23 mouse cellular contexts compared by ENCODE assay signal in genomic region chr2:160891697-160892096, GRCm38 (mm10). TPM values are rescaled to one million over a fixed set of nuclear protein-coding genes. Genes with fewer than 3 reads are reported as not detected.
DNase-seq lines count a peak whose midpoint lies in the region; ATAC-seq and TF ChIP-seq lines count a peak whose summit lies in the region.
"Had no signal": no experiment of that assay in that cellular context is flagged by ENCODE, and none has a peak within 500 bp of the region (broad histone marks: within the 10 kb centered on the region; RNA-seq: fewer than 3 reads in every experiment).

No protein-coding gene starts in this region.

- H3K4me3 ChIP-seq in intestine, postnatal 0 days (ENCODE audit: low read depth, low read length) = no peak overlapping the region
- no peak overlapping the region for H3K4me3 ChIP-seq in intestine, embryonic 16.5 days (ENCODE audit: low read length)
- no peak overlapping the region for H3K4me3 ChIP-seq in stomach, postnatal 0 days (ENCODE audit: low read depth, low read length)
- H3K4me3 ChIP-seq: embryonic facial prominence, embryonic 13.5 days; forebrain, embryonic 13.5 days; heart, adult 2 months; heart, embryonic 15.5 days; hindbrain, embryonic 13.5 days had no signal

- no peak overlapping the region for H3K4me2 ChIP-seq in intestine, postnatal 0 days (replicated peaks; ENCODE audit: low read depth)
- no peak overlapping the region for H3K4me2 ChIP-seq in intestine, embryonic 16.5 days (ENCODE audit: low read depth, low read length)
- no peak overlapping the region for H3K4me2 ChIP-seq in stomach, postnatal 0 days (replicated peaks; ENCODE audit: low read depth)
- H3K4me2 ChIP-seq: embryonic facial prominence, embryonic 13.5 days; forebrain, embryonic 13.5 days; heart, embryonic 11.5 days; heart, embryonic 15.5 days; hindbrain, embryonic 13.5 days had no signal

- no peaks in the 10 kb centered on the region for H3K9me3 ChIP-seq in intestine, postnatal 0 days (ENCODE audit: control insufficient read depth)
- no peaks in the 10 kb centered on the region for H3K9me3 ChIP-seq in intestine, embryonic 16.5 days (ENCODE audit: control insufficient read depth, low read length)
- no peaks in the 10 kb centered on the region for H3K9me3 ChIP-seq in stomach, postnatal 0 days (ENCODE audit: control insufficient read depth, low read length)
- H3K9me3 ChIP-seq: embryonic facial prominence, embryonic 13.5 days; forebrain, embryonic 13.5 days; G1E; heart, embryonic 15.5 days; hindbrain, embryonic 13.5 days had no signal

- H3K9ac ChIP-seq in intestine, postnatal 0 days (ENCODE audit: low read depth, low read length) = no peak overlapping the region
- no peak overlapping the region for H3K9ac ChIP-seq in intestine, embryonic 16.5 days (ENCODE audit: low read depth, low read length)
- no peak overlapping the region for H3K9ac ChIP-seq in stomach, postnatal 0 days (ENCODE audit: low read length)
- H3K9ac ChIP-seq: embryonic facial prominence, embryonic 13.5 days; forebrain, embryonic 13.5 days; forebrain, postnatal 0 days; heart, embryonic 15.5 days; hindbrain, embryonic 13.5 days had no signal

- peak; percentile 9; the same call in 1 of the 2 replicates for ATAC-seq in intestine, postnatal 0 days
- ATAC-seq in intestine, embryonic 16.5 days = no peak
- peak; percentile 43 for ATAC-seq in stomach, postnatal 0 days (ENCODE audit: low FRiP score, low TSS enrichment)
- ATAC-seq in megakaryocyte progenitor cell, adult 5-6 weeks (replicated peaks; ENCODE audit: poor library complexity) = no peak
- ATAC-seq: CD4-positive, CD25-positive, alpha-beta regulatory T cell, adult 4 months; forebrain, embryonic 13.5 days; forebrain, postnatal 0 days; hindbrain, postnatal 0 days had no signal

- TF ChIP-seq CTCF in intestine, postnatal 0 days (IDR thresholded peaks at IDR 0.05; ENCODE audit: low read depth) = no peak
- no peak for TF ChIP-seq CTCF in stomach, postnatal 0 days (IDR thresholded peaks at IDR 0.05; ENCODE audit: low read depth)

- WGBS in intestine, postnatal 0 days = 66% methylated on average over 9 of the region's 9 CpGs
- WGBS in intestine, embryonic 16.5 days = 74% methylated on average over 9 of the region's 9 CpGs
- 68% methylated on average over 9 of the region's 9 CpGs for WGBS in stomach, postnatal 0 days

- no peak overlapping the region for H3K27ac ChIP-seq in intestine, postnatal 0 days (ENCODE audit: low read depth, low read length)
- H3K27ac ChIP-seq in intestine, embryonic 16.5 days (ENCODE audit: low read length) = no peak overlapping the region
- peak overlapping the region; percentile 70 for H3K27ac ChIP-seq in stomach, postnatal 0 days (replicated peaks)
- H3K27ac ChIP-seq: embryonic facial prominence, embryonic 13.5 days; forebrain, embryonic 13.5 days; heart, adult 2 months; heart, embryonic 15.5 days; hindbrain, embryonic 13.5 days; hindbrain, postnatal 0 days had no signal

- no peak for TF ChIP-seq EP300 in stomach, postnatal 0 days (optimal IDR thresholded peaks at IDR 0.05)

- H3K27me3 ChIP-seq in intestine, postnatal 0 days (replicated peaks; ENCODE audit: control insufficient read depth, insufficient read depth, low read length) = no peaks in the 10 kb centered on the region
- H3K27me3 ChIP-seq in intestine, embryonic 16.5 days (replicated peaks; ENCODE audit: control insufficient read depth, insufficient read depth, low read length) = no peaks in the 10 kb centered on the region
- no peaks in the 10 kb centered on the region for H3K27me3 ChIP-seq in stomach, postnatal 0 days (ENCODE audit: control insufficient read depth, insufficient read depth, low read length)
- H3K27me3 ChIP-seq: heart, embryonic 15.5 days had no signal

- peak; percentile 52 for DNase-seq in adrenal gland, postnatal 14 days
- DNase-seq in gonadal fat pad, adult 2 months (ENCODE audit: low read depth) = peak; percentile 68
- DNase-seq in stomach, postnatal 0 days (ENCODE audit: low spot score) = no peak
- no peak for DNase-seq in cerebellum, adult 18-20 months
- DNase-seq: cerebellum, adult 11 months; cerebellum, adult 9-10 months; cerebellum, postnatal 25 days; forebrain, postnatal 0 days; heart, adult 2 months; heart, postnatal 14 days; kidney, adult 2 months had no signal

- H3K4me1 ChIP-seq in intestine, postnatal 0 days (replicated peaks; ENCODE audit: control insufficient read depth, insufficient read depth, low read length) = 0 out of 2 replicates have a peak, but pooled peaks cover 2% of the 10 kb centered on the region
- no peaks in the 10 kb centered on the region for H3K4me1 ChIP-seq in intestine, embryonic 16.5 days (ENCODE audit: control insufficient read depth, insufficient read depth, low read length)
- H3K4me1 ChIP-seq in stomach, postnatal 0 days (replicated peaks; ENCODE audit: control insufficient read depth, insufficient read depth) = no peaks in the 10 kb centered on the region

- H3K36me3 ChIP-seq in intestine, postnatal 0 days (ENCODE audit: control insufficient read depth, insufficient read depth) = peaks cover 13% of the 10 kb centered on the region
- H3K36me3 ChIP-seq in intestine, embryonic 16.5 days (ENCODE audit: control insufficient read depth, insufficient read depth, low read length) = 0 out of 2 replicates have a peak, but pooled peaks cover 2% of the 10 kb centered on the region
- no peaks in the 10 kb centered on the region for H3K36me3 ChIP-seq in stomach, postnatal 0 days (ENCODE audit: control insufficient read depth, insufficient read depth, low read length)
- H3K36me3 ChIP-seq: embryonic facial prominence, embryonic 13.5 days; G1E; heart, embryonic 15.5 days; hindbrain, embryonic 13.5 days had no signal

RNA-seq across cellular contexts. Expression of gene Lpin3, which starts 11.2 kb away (rescaled TPM):
- 16.5 and 19.4 TPM in 2 replicates for polyA plus RNA-seq in intestine, postnatal 0 days (2015; fragmentation: Nextera tagmentation; extraction: Ambion mirVana)
- 11.9 and 14.0 TPM in 2 replicates for polyA plus RNA-seq in intestine, embryonic 16.5 days (2015; fragmentation: Nextera tagmentation; extraction: Ambion mirVana)
- 36.2 and 42.1 TPM in 2 replicates for total RNA-seq in adrenal gland, postnatal 14 days (2021)
- 18.2 and 20.4 TPM in 2 replicates for polyA plus RNA-seq in gonadal fat pad, adult 2 months (2012; rRNA removed)
- polyA plus RNA-seq in stomach, postnatal 0 days (2015; fragmentation: Nextera tagmentation; extraction: Ambion mirVana) = 19.4 and 22.0 TPM in 2 replicates
- total RNA-seq in megakaryocyte progenitor cell, adult 5-6 weeks (2015) = not detected in 2 replicates
- not detected in 2 replicates for total RNA-seq in megakaryocyte progenitor cell, adult 5-6 weeks (2017)
- total RNA-seq: hematopoietic stem cell, adult 5-6 weeks had no signal

RNA-seq across cellular contexts. Expression of gene Zhx3, which starts 18.9 kb away (rescaled TPM):
- polyA plus RNA-seq in intestine, postnatal 0 days (2015; fragmentation: Nextera tagmentation; extraction: Ambion mirVana) = 3.5 and 4.4 TPM in 2 replicates
- 5.9 and 6.6 TPM in 2 replicates for polyA plus RNA-seq in intestine, embryonic 16.5 days (2015; fragmentation: Nextera tagmentation; extraction: Ambion mirVana)
- 87.8 and 103 TPM in 2 replicates for total RNA-seq in adrenal gland, postnatal 14 days (2021)
- polyA plus RNA-seq in gonadal fat pad, adult 2 months (2012; rRNA removed) = 12.7 and 13.2 TPM in 2 replicates
- polyA plus RNA-seq in stomach, postnatal 0 days (2015; fragmentation: Nextera tagmentation; extraction: Ambion mirVana) = 4.0 and 4.5 TPM in 2 replicates
- 5.9 and 7.3 TPM in 2 replicates for total RNA-seq in megakaryocyte progenitor cell, adult 5-6 weeks (2015)
- 3.1 and 8.3 TPM in 2 replicates for total RNA-seq in megakaryocyte progenitor cell, adult 5-6 weeks (2017)

RNA-seq across cellular contexts. Expression of gene Emilin3, which starts 20.4 kb away (rescaled TPM):
- 7.6 and 8.6 TPM in 2 replicates for polyA plus RNA-seq in intestine, postnatal 0 days (2015; fragmentation: Nextera tagmentation; extraction: Ambion mirVana)
- 24.4 and 24.8 TPM in 2 replicates for polyA plus RNA-seq in intestine, embryonic 16.5 days (2015; fragmentation: Nextera tagmentation; extraction: Ambion mirVana)
- 0.15 and 0.23 TPM in 2 replicates for total RNA-seq in adrenal gland, postnatal 14 days (2021)
- polyA plus RNA-seq in gonadal fat pad, adult 2 months (2012; rRNA removed) = 0.57 and 1.2 TPM in 2 replicates
- 7.2 and 8.5 TPM in 2 replicates for polyA plus RNA-seq in stomach, postnatal 0 days (2015; fragmentation: Nextera tagmentation; extraction: Ambion mirVana)
- not detected in 2 replicates for total RNA-seq in megakaryocyte progenitor cell, adult 5-6 weeks (2015)
- total RNA-seq in megakaryocyte progenitor cell, adult 5-6 weeks (2017) = not detected in 2 replicates
- total RNA-seq: hematopoietic stem cell, adult 5-6 weeks had no signal
- polyA plus RNA-seq: CD4-positive, CD25-positive, alpha-beta regulatory T cell, adult 4 months; G1E; kidney, adult 2 months had no signal

Comparison
In these comparisons a context has a peak if more than half of its experiments do, and no peak if none do; other contexts are left out.
1. ATAC-seq: peak in intestine, postnatal 0 days (single experiment) and stomach, postnatal 0 days (single experiment); none in intestine, embryonic 16.5 days (single experiment) and megakaryocyte progenitor cell, adult 5-6 weeks (single experiment).
2. DNase-seq: peak in adrenal gland, postnatal 14 days (single experiment) and gonadal fat pad, adult 2 months (single experiment); none in stomach, postnatal 0 days (single experiment) and cerebellum, adult 18-20 months (0 of 2).